Mouse (Mus musculus) layer of hippocampus, adult 9-10 months (tissue): ENCODE measurements at regions not wholly inside any gene's neighbourhood (a gene's known extent, or its start where the extent isn't known, plus 50 kb on each side); places are given as distances from the start of the nearest gene placed in this dataset.
"Not testable (repeated sequence)": the region's sequence is repeated elsewhere in the genome, so short reads cannot be mapped to it uniquely, and the experiment has no call there.

Experiments used
- DNase-seq: peaks from one replicate; pipeline ENCODE4 v3.0.0; 2022; ENCODE audit warnings: low spot score

DNA sequence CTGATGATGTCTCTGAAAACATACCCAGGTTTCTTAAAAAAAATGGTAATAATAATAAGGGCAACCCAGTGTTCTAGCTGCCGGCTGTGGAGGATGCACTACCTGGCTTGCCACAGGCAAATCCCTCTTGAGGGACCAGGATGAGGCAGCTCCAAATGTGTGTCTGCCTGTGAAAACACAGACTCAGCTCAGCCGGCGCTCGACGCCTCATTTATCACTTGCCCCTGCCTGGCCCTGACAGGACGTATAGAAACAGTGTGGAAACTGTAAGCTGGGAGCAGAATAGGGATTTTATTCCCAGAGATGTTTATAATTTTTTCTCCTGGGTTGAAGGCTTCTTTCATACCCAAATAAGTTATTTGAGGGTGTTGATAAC is 167.2 kb upstream of the Sulf2 start:
- no peak for DNase-seq

DNA sequence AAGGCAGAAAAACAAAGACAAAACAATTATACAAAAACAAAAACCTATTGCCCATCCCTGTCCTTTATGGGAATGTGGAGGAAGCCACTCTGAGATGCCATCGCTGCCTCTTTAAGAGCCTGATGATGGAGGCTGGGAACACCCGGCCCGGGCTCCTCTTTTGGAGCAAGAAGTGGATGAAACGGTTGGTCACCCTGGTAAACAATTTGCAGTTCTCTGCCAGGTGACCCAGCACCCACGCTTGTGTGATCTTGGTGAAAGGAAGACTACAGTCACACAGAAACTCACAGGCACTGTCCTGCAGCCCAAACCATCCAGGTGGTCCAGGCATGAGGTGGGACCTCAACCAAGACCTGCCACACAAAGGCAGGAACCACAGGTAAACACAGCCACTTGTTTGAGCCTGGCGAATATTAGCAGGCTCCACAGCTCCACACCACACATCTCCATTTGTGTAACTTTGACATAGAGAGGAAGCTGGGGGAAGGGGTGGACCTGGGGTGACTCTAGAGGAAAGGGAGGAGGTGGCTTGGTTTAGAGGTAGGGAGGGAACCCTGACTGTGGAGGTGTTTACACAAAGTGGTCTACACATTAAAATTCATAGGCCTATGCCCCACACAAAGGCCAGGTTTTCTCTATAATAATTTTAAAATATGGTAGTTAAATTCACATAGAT is 166.7 kb upstream of the Sulf2 start:
- no peak for DNase-seq

DNA sequence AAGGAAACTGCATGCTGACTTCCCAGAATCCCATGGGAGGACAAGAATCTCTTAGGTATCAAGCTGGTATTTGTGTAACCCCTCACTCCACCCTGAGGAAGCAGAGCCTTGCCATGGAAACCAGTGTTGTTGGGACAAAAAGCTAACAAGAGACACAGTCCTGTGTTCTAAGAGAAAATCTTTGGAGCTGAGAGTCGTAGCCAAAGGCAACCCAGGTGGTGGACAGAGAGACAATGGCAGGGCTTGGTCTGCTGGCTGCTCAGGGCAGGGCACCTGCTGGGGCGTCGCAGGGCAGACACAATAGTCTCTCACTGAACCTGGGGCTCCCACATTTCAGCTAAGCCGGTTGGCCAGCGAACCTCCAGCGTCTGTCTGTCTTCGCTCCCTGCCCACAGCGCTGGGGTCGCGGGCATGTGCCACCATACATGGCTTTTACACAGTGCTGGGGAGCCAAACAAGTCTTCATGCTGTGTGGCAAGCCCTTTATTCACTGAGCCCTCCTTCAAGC is 161.0 kb upstream of the Sulf2 start:
- no peak for DNase-seq

DNA sequence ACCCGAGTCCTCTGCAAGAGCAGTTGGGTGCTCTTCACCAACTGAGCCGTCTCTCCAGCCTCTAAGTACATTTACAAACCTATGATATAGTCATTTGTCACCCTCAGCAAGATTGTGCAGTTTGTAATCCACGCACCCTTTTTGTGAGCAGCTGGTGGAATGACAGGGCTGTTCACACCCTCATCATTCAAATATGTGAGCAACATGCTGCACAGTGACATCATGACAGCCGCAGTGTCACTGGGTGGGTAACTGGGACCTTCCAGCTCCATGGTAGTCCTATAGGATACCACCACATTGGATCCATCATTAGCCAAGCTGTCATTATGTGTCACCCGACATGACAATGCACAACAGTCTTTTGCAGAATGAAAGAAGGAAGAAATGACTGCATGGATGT is 155.0 kb upstream of the Sulf2 start:
- DNase-seq = no peak

DNA sequence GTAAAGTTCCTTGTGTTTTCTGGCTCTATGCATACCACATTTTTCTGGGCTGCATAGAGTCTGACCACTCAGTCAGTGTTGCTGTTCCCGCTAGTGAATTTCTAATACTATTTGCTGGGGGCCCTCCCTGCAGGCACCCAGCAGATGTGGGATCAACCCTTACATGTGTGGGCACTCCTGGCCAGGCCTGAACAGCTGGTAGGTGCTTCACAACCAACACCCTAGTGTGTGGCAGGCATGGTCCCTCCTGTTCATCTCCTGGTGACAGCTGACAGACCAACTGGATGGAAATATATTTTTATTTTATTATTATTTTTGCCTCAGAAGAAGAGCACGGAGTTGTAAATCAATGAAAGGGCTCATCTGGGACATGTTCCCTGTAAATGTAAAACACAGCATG is 154.4 kb upstream of the Sulf2 start:
- no peak for DNase-seq

DNA sequence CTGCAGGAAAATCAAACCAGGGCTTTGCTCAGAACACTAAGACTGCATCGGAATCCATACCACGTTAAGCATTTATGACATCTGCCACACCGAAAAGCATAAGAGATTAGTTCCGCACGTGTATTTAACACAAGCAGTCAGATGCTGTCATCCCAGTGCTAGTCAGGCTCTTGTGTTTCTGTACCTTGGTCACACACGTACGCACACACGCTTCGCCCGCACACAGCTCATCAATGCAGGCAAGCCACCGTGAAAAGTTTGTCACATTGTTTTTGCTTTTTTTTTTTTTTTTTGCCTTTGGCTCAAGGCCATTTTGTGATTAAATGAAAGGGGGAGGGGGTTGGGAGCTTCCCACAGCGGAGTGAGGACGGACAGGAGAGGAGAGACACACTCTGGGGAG is 152.1 kb upstream of the Sulf2 start:
- DNase-seq = no peak

DNA sequence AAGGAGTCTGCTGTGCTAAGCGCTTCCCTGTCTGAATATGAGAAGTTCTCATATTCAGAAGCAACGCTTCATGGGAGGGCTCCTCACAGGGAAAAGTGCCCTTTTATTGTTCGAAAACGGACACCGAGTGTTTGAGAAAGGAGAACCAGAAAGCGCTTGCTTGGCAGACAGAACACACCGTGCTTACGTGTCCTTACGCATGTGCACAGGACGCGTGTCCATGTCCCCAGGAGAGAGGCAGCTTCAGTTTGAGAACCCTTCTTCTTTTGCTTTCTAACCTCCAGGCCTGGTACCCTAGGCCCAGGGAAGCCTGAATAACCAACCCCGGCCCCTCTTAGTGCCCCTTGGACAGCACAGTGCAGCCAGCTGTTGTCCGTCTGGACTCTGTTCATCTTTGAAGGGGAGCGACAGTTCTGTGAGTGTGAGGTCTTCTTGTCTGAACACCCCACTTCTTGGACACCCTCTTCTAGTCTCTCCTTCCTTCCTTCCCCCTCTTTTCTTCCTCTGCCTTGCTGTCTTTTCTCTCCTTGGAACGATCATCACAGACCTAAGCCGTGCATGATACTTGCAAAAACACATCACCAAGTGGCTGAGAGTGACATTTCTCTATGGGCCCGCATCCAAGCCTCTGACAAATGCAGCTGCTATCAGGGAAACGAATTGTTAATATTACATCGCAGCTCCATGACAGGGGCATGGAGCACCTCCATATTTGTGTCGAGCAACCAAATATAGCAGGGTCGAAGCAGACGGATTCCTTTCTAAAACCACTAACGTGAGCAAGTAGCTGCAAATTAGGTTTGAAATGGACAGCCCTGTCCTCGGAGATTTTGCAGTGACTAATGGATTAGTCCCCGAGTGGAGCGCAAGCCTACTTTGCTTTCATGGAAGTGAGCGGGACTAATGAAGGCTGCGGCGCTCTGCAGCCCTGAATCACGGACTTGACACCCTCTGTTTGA is 149.9 kb upstream of the Sulf2 start:
- DNase-seq = no peak

DNA sequence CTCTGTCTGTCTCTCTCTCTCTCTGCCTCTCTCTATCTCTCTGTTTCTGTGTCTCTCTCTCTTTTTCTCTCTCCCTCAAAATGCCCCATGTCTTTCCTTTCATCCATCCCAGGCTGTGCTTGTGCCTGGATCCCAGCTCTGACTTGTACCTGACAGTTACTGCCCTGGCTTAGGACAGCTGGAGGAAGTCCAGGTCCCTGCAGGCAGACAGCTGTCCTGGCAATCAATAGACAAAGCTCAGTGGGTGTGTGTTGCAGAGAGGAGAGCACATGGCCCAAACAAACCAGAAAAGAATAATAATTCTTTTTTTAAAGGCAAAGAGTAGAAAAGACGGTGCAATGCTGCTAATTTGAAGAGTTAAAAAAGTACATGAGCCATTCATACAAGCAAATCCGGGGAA is 148.4 kb upstream of the Sulf2 start:
- no peak for DNase-seq

DNA sequence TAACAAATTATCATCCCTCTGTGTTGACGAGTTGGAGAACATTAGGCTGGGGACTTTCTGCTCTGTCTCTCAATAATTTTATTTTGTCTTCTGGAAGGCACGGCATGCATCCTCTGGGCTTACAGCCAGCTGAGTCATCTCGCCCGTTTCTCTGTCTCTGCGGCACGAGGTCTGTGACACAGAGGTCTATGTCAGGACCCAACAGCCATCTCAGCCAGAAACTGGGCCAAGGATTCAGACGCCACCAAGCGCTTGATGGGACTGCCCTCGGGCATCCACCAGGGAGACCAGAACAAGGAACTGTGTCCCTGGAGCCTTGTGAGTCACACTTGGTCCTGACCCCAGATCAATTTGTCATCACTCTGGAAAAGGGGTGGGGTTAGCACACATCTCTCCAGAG is 145.7 kb upstream of the Sulf2 start:
- no peak for DNase-seq

DNA sequence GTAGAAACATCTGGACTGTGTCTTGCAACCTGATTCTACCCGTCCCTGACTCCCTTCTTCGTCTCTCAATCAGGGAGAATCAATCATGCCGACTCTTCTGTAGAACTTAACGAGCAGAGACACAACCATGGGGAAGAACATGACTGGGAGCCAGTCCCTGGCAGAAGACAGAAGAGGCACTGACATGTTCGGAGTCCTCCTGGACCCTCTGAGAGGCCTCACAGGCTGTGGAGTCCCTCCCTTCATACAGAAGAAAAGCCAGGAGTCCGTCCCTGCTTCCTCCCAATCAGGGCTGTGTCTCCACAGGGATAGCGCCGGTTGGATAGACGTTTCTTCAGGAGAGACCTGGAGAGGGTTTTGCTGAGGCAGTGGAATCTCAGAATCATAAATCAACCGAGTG is 139.2 kb upstream of the Sulf2 start:
- no peak for DNase-seq

DNA sequence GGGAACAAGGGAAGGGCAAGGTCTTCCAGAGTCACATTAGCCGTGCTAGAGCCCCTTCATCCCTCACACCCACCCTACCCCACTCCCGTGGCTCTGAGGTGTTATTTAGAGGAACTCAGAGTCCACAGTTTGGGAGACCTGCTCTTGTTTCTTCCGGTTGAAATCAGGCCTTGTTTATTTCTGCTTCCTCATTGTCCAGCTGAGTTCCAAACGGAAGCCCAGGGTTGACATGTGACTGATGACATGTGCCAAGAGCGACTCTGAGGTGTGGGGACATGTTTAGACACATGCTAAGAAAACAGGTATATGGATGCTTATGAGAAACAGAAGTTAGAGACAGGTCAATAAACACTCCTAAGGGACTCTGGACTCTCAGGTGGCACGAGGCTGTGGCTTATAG is 137.5 kb upstream of the Sulf2 start:
- DNase-seq = no peak

DNA sequence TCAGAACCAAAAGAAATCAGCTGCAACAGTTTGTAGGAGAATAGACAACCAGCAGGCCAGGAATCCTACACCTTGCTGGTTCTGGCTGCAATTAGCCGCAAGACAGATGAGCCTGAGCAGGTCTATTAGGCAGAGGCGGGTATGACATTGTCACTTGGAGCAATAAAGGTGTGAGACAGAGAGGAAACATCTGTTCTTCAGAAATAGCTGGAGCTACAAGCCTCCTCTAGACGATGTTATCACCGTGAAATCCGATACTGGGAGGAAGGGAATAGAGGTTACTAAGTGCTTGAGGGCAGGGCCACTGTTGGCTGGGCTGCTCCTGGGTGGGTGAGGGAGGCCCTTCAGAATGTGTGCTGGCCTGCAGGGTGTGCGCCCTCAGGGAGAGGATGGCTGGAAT is 135.8 kb upstream of the Sulf2 start:
- no peak for DNase-seq

DNA sequence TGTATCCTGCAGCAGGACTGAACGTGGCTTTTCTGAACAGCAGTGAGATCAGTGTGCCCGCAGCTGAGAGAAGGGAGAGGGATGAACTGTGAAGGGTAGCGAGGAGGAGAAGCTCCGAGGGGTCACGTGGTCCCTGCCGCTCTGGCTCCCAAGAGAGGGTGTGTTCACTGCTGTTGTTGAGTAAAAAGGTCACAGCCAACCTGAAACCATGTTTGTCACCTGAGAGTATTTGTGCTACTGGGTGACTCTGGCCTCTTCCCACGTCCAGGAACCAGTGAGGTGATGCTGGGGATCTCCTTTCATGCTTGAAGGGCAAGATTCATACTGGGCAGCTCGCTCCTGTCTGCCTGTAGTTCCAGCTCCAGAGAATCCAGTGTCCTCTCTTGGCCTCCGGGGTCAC is 135.4 kb upstream of the Sulf2 start:
- DNase-seq = no peak

DNA sequence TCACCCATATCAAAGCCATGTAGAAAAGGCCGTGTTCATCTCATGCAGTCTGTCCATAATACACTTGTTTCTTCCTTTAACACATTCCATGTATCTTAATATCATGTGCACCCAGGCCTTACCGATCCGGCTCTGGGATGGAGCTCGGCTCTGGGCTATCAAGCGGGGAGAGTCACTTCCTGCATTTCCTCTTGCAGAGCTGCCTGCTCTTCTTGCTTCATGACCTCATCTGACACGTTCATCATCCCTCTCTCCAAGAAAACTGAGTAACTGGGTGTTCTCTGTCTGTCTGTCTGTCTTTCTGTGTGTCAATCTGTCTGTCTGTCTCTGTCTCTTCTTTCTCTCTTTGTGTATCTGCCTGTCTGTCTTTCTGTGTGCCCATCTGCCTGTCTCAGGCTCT is 133.7 kb upstream of the Sulf2 start:
- DNase-seq = no peak

DNA sequence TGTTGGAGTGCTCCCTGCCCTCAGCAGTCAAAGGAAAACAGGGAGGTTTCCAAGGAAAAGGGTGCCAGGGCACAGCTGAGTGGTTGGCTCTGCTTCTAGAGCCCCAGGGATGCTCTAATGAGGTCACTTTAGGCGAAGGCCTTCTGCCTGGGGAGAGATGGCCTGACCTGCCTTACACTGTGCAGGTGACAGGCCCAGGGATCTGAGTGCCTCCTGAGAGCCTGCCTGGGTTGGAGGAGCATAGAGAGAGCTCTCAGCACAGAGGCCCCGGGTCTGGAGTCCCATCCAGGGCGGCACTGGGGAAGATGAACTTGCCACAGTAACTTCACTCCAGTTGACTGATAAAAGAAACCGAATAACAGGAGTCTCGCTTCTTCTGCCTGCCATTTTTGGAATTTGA is 125.7 kb upstream of the Sulf2 start:
- DNase-seq = not testable (repeated sequence)

DNA sequence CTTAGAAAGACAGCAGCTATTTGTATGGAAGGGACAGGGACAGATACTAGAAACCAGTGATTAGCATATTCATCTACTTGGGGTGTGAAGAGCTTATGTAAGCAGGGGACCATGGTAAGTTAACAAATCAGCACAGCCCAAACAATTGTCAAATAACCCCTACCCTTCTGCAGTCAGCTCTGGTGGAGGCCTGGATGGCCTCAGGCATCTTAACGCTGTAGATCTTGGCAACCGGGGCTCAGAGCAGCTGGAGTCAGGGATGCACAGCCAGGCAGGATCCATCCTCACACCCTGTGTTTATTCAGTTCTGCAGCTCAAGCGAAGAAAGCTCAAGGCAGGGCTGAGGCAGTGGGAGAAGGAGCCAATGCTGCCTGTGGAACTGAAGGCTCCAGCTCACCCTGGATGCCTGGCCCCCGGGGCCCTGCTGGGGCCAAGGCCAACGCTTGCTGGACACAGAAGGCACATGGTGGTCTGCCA is 125.2 kb upstream of the Sulf2 start:
- no peak for DNase-seq

DNA sequence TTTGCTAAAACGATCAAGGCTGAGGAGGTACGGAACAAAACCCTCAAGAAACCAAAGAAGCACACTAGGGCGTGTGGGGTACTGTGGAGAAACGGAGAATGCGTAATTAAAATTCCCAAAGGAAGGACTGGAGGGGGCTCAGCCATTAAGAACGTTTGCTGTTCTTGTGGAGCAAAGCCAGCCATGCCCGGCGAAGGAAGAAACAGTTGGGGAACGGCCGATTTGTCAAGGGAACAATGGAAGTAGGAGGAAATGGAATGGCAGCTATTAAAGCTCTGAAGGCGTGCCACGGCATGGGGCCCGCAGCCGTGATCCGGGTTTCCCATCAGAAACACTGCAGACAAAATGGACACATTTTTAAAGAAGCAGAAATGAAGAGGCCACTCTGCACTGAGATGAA is 124.2 kb upstream of the Sulf2 start:
- DNase-seq = no peak

DNA sequence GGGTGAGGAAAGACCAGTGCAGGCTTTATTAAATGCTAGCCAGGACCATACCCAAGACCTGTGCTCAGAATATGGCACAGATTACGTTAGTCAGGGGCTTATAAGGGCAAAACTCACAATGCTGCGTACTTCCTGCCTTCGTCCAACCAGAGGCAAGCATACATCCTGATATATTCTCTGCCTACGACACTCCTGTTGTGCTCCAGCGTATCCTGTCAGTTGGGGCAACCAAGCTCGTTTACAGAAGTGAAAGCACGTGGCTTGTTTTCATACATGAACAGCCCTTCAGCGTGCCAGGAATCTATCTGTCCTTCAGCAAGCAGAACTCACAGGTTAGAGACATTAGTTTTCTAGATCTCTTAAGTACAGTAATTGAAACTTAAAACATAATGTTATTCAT is 119.9 kb upstream of the Sulf2 start:
- DNase-seq = no peak

DNA sequence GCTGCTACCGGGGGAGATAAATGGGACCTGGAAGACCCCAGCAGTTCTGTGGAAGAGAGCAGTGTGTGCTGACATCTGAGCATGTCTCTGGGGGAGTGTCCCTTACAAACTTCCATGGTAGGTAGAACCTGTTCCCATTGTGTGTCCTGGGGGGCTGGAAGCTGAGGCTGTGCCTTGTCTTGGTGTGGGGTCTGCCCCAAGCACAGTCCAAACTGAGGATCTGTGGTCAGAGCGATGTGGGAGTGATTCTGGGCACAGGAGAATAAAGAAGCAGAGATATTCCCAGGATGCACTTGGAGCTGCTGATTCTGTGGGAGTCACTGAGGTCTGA is 118.5 kb upstream of the Sulf2 start:
- no peak for DNase-seq

DNA sequence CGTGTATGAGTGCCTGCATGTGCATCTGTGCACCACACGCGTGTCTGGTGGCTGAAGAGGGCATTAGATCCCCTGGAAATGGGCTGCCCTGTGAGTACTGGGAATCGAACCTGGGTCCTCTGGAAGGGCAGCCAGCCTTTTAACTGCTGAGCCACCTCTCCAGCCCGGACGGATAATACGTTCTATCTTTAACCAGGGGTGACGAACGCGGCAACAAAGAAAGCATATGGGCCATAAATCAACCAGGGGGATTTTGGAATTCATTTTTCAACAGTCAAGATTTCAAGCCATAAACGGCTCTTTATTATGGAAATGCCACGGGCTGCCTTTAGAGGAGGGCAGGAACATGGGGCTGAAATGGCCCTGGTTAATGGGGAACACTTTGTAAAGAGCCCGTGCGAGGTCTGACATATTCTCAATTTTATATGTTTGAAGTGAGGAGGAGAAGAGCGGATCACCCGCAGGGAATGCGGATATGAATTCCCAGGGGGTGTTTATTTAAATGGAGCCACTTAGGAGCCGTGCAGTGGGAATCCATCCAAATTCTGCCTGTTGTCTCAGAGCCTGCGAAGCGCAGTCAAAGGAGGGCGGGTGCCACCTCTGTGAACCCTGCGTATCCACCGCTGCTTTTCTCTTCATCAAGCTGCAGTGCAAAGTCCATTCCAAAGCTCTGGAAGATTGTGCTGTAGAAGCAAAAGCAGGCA is 118.0 kb upstream of the Sulf2 start:
- no peak for DNase-seq

DNA sequence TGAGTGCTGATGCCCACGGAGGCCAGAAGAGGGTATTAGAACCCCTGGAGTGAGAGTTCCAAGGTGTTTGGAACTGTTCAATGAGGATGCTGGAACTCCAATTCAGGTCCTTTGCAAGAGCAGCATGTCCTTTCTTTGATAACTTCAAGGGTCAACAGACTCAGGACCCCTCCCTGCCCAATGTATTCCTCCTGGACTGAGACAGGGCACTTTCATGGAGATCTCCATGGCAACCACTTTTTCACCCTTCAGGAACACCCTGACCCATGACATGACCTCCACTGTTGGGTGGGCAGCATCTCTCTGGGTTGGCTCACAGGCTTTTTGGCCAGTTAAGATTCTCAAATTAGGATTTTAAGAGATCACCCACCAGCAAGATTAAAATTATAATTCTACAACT is 117.4 kb upstream of the Sulf2 start:
- no peak for DNase-seq

DNA sequence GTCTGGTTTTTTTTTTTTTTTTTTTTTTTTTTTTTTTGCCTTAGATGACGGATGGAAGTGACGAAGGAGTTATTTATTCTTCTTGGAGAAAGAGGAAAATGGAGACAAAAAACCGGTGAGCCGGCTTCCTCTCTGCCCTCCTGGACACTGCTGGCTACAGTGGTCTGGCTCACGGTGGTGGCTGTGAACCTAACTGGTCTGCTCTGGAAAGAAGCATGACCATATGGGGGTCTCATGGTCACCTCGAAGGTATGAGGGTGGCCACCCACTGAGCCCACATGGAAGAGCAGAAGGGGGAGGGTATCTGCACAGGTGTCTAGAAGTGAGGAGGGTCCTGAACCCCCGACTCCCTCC is 116.7 kb upstream of the Sulf2 start:
- no peak for DNase-seq
